Mouse (Mus musculus): ENCODE measurements around the gene Oca2. TPM values are rescaled to one million over a fixed set of nuclear protein-coding genes. Genes with fewer than 3 reads are reported as not detected.

Oca2 gene
- polyA plus RNA-seq, 1 experiment from 2014 or later = 0.05 TPM

GRCm38 (mm10) chr7:56549226-56549625 is 309.7 kb downstream of the Oca2 start:
- Histone ChIP-seq H3K9me3 (no peaks in the 10 kb centered on the region), H3K4me2 (no peak overlapping the region), H3K4me1 (no peaks in the 10 kb centered on the region), H3K4me3 (no peak overlapping the region), H3K27me3 (no peaks in the 10 kb centered on the region), H3K9ac (no peak overlapping the region), H3K36me3 (no peaks in the 10 kb centered on the region), H3K27ac (no peak overlapping the region)
- no peak for ATAC-seq (ENCODE audit: borderline replicate concordance, extremely low read depth, low FRiP score, low TSS enrichment)
- 39% methylated on average over 4 of the region's 4 CpGs for WGBS

- Histone ChIP-seq H3K27ac (no peak overlapping the region), H3K9me3 (no peaks in the 10 kb centered on the region), H3K27me3 (no peaks in the 10 kb centered on the region), H3K36me3 (no peaks in the 10 kb centered on the region), H3K4me1 (no peaks in the 10 kb centered on the region), H3K4me3 (no peak overlapping the region), H3K4me2 (no peak overlapping the region), H3K9ac (no peak overlapping the region)
- ATAC-seq (ENCODE audit: borderline replicate concordance, extremely low read depth, low FRiP score, low TSS enrichment) = no peak
- WGBS = 0% methylated on average over 1 of the region's 1 CpGs
These were observed 312.2 kb downstream of the Oca2 start for GRCm38 (mm10) chr7:56551804-56552203.

Other genes with a start within 250 kb of the Oca2 start
- 7.3 and 8.0 TPM in 2 replicates for gene Nipa1, start 219.8 kb upstream of the Oca2 start, polyA plus RNA-seq (2015; fragmentation: Nextera tagmentation; extraction: Ambion mirVana)
- 21.4 and 22.3 TPM in 2 replicates for gene Herc2, start 189.6 kb upstream of the Oca2 start, polyA plus RNA-seq (2015; fragmentation: Nextera tagmentation; extraction: Ambion mirVana)

All from lung, embryonic 15.5 days (tissue).